Mouse (Mus musculus) layer of hippocampus, adult 9-10 months (tissue): Measurements from ENCODE around the gene Ptpn11.

ENCODE experiments used
- DNase-seq: peaks from one replicate; pipeline ENCODE4 v3.0.0; 2022; ENCODE audit warnings: low spot score

Ptpn11 gene

GRCm38 (mm10) chr5:121179077-121179857, 11.9 kb downstream of the Ptpn11 start:
- no peak for DNase-seq

- DNase-seq: no peak
Observed at GRCm38 (mm10) chr5:121172835-121173234, 18.4 kb downstream of the Ptpn11 start.

GRCm38 (mm10) chr5:121169588-121169987, 21.6 kb downstream of the Ptpn11 start:
- DNase-seq: no peak

GRCm38 (mm10) chr5:121166884-121167283, 24.3 kb downstream of the Ptpn11 start:
- DNase-seq: no peak

GRCm38 (mm10) chr5:121162923-121163322, 28.3 kb downstream of the Ptpn11 start:
- DNase-seq: no peak

- DNase-seq: no peak
Observed at GRCm38 (mm10) chr5:121162285-121162684, 28.9 kb downstream of the Ptpn11 start.

GRCm38 (mm10) chr5:121158966-121159365, 32.2 kb downstream of the Ptpn11 start:
- DNase-seq: no peak

- no peak for DNase-seq
Observed at GRCm38 (mm10) chr5:121157489-121157888, 33.7 kb downstream of the Ptpn11 start.

- DNase-seq: no peak
Observed at GRCm38 (mm10) chr5:121157017-121157416, 34.2 kb downstream of the Ptpn11 start.

GRCm38 (mm10) chr5:121156121-121156520, 35.1 kb downstream of the Ptpn11 start:
- DNase-seq: no peak

GRCm38 (mm10) chr5:121150684-121151083, 40.5 kb downstream of the Ptpn11 start:
- DNase-seq: no peak

GRCm38 (mm10) chr5:121149246-121149645, 42.0 kb downstream of the Ptpn11 start:
- DNase-seq: no peak

- DNase-seq: no peak
Observed at GRCm38 (mm10) chr5:121146275-121146674, 44.9 kb downstream of the Ptpn11 start.

- no peak for DNase-seq
Observed at GRCm38 (mm10) chr5:121145609-121146008, 45.6 kb downstream of the Ptpn11 start.

- DNase-seq: no peak
Observed at GRCm38 (mm10) chr5:121144441-121145238, 46.6 kb downstream of the Ptpn11 start.

- DNase-seq: peak; percentile 69
Observed at GRCm38 (mm10) chr5:121142431-121143119, 48.6 kb downstream of the Ptpn11 start.

- no peak for DNase-seq
Observed at GRCm38 (mm10) chr5:121140276-121140675, 50.9 kb downstream of the Ptpn11 start.

GRCm38 (mm10) chr5:121137125-121137524, 54.1 kb downstream of the Ptpn11 start:
- no peak for DNase-seq

GRCm38 (mm10) chr5:121131801-121132200, 59.4 kb downstream of the Ptpn11 start:
- DNase-seq: no peak

GRCm38 (mm10) chr5:121129254-121129653, 61.9 kb downstream of the Ptpn11 start:
- no peak for DNase-seq

GRCm38 (mm10) chr5:121126051-121126450, 65.1 kb downstream of the Ptpn11 start:
- DNase-seq: no peak

GRCm38 (mm10) chr5:121125563-121125962, 65.6 kb downstream of the Ptpn11 start:
- no peak for DNase-seq
